Mouse (Mus musculus): ENCODE results near the gene Rbks. TPM values are rescaled to one million over a fixed set of nuclear protein-coding genes. Genes with fewer than 3 reads are reported as not detected.

The Rbks gene
- total RNA-seq, 1 experiment: 2.1 TPM

DNA sequence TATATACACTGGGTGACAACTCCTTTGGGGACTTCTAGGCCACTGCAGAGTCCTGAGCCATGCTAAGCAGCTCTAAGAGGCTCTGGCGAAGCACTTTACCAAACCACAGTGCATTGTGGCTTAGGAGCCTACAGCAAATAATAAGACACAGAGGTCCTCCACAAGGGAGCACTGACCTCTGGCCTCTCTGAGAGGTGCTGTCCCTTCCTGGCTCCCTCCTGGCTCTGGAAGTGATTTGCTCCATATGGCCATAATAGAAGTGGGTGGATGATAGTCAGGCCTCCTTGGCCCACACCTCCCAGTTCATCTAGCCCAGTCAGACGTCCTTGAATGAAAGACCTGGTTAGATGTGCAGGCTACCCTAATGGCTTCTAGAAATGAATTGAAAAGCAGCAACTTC is 109.4 kb downstream of the Rbks start:
- Histone ChIP-seq H3K9me3 (ENCODE audit: control insufficient read depth, insufficient read depth, low read depth, low read length) (no peaks in the 10 kb centered on the region), H3K9ac (ENCODE audit: insufficient read depth, low read depth, low read length, poor library complexity, severe bottlenecking) (no peak overlapping the region), H3K27ac (ENCODE audit: insufficient read depth, low read depth, low read length, poor library complexity, severe bottlenecking) (no peak overlapping the region), H3K4me1 (ENCODE audit: control insufficient read depth in 2 of 2, insufficient read depth in 2 of 2, low read length in 2 of 2, poor library complexity in 1 of 2) (no peaks in the 10 kb centered on the region), H3K4me3 (ENCODE audit: insufficient read depth in 1 of 2, low read depth in 1 of 2, low read length in 2 of 2, poor library complexity in 1 of 2, severe bottlenecking in 1 of 2) (no peak overlapping the region), H3K36me3 (ENCODE audit: control insufficient read depth, insufficient read depth, low read length, poor library complexity, severe bottlenecking) (no peaks in the 10 kb centered on the region)
- in situ Hi-C loops (cut with MboI; ENCODE audit: low sequenced_read_pairs in 2 of 2, unreplicated experiment in 2 of 2): loop anchor here in 1 of 2 experiments (25.0 kb wide), 1 partner anchor 599 kb away; no protein-coding TSS in a partner anchor
- no peak for DNase-seq (ENCODE audit: low read depth, low spot score)
- TF ChIP-seq MAFK (IDR thresholded peaks at IDR 0.05; ENCODE audit: insufficient read depth, low read depth, low read length) (no peak), CHD2 (IDR thresholded peaks at IDR 0.05; ENCODE audit: low read depth, low read length) (no peak), ZC3H11A (IDR thresholded peaks at IDR 0.05; ENCODE audit: borderline replicate concordance, low read depth, low read length) (no peak), ZNF384 (IDR thresholded peaks at IDR 0.05; ENCODE audit: low read depth, low read length) (no peak), HCFC1 (IDR thresholded peaks at IDR 0.05; ENCODE audit: borderline replicate concordance, insufficient read depth, low read length) (no peak)

DNA sequence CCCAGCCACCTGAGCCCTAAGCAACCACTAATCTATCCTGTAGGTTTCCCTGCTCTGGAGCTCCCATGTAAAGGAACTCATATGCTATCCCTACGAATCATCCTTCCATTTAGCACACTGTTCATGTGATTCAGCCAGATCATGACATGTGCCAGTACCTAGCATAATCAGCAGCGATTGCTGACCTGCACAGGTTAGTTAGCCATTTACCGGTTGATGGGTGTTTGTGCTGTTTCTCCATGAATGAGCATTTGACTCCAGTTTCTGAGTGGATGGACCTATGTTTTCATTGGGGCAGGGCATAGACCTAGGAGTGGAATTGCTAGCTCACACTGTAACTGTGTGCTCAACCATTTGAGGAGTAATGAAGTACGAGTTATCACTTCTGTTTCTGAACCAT is 111.9 kb downstream of the Rbks start:
- in situ Hi-C loops (cut with MboI; ENCODE audit: low sequenced_read_pairs in 2 of 2, unreplicated experiment in 2 of 2): loop anchor here in 1 of 2 experiments (25.0 kb wide), 1 partner anchor 602 kb away; no protein-coding TSS in a partner anchor

DNA sequence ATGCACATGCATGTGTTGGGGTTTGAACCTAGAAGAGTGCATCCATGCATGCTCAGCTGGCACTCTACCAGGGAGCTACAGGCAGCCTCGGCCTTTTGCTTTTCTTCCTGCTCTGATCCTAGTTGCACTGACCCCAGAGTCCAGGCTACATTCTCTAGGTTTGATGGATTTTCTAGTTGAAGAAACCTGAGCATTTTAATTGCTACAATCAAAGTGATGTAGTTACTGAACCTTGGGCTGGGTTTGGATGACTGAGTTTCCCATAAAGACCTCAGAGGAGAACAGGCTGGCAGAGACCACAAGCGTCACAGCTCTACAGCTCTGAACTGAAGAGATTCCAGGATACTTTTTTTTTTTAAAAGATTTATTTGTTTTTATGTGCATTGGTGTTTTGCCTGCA is 114.2 kb downstream of the Rbks start:
- TF ChIP-seq HCFC1 (IDR thresholded peaks at IDR 0.05; ENCODE audit: borderline replicate concordance, insufficient read depth, low read length) (no peak), ZNF384 (IDR thresholded peaks at IDR 0.05; ENCODE audit: low read depth, low read length) (no peak), MAFK (IDR thresholded peaks at IDR 0.05; ENCODE audit: insufficient read depth, low read depth, low read length) (no peak), CHD2 (IDR thresholded peaks at IDR 0.05; ENCODE audit: low read depth, low read length) (no peak), ZC3H11A (IDR thresholded peaks at IDR 0.05; ENCODE audit: borderline replicate concordance, low read depth, low read length) (no peak)
- H3K9me3 ChIP-seq (ENCODE audit: control insufficient read depth, insufficient read depth, low read depth, low read length): no peaks in the 10 kb centered on the region
- H3K9ac ChIP-seq (ENCODE audit: insufficient read depth, low read depth, low read length, poor library complexity, severe bottlenecking): no peak overlapping the region
- H3K27ac ChIP-seq (ENCODE audit: insufficient read depth, low read depth, low read length, poor library complexity, severe bottlenecking): no peak overlapping the region
- no peaks in the 10 kb centered on the region for H3K36me3 ChIP-seq (ENCODE audit: control insufficient read depth, insufficient read depth, low read length, poor library complexity, severe bottlenecking)
- in situ Hi-C loops (cut with MboI; ENCODE audit: low sequenced_read_pairs in 2 of 2, unreplicated experiment in 2 of 2): loop anchor here in 1 of 2 experiments (25.0 kb wide), 1 partner anchor 604 kb away; no protein-coding TSS in a partner anchor
- H3K4me3 ChIP-seq (ENCODE audit: insufficient read depth in 1 of 2, low read depth in 1 of 2, low read length in 2 of 2, poor library complexity in 1 of 2, severe bottlenecking in 1 of 2): no peak overlapping the region
- H3K4me1 ChIP-seq (ENCODE audit: control insufficient read depth in 2 of 2, insufficient read depth in 2 of 2, low read length in 2 of 2, poor library complexity in 1 of 2): no peaks in the 10 kb centered on the region
- DNase-seq (ENCODE audit: low read depth, low spot score): no peak

More for the DNA sequence above, 111.9 kb downstream of the Rbks start:
- Histone ChIP-seq H3K4me1 (ENCODE audit: control insufficient read depth in 2 of 2, insufficient read depth in 2 of 2, low read length in 2 of 2, poor library complexity in 1 of 2) (no peaks in the 10 kb centered on the region), H3K36me3 (ENCODE audit: control insufficient read depth, insufficient read depth, low read length, poor library complexity, severe bottlenecking) (no peaks in the 10 kb centered on the region), H3K4me3 (ENCODE audit: insufficient read depth in 1 of 2, low read depth in 1 of 2, low read length in 2 of 2, poor library complexity in 1 of 2, severe bottlenecking in 1 of 2) (no peak overlapping the region), H3K27ac (ENCODE audit: insufficient read depth, low read depth, low read length, poor library complexity, severe bottlenecking) (no peak overlapping the region), H3K9ac (ENCODE audit: insufficient read depth, low read depth, low read length, poor library complexity, severe bottlenecking) (no peak overlapping the region), H3K9me3 (ENCODE audit: control insufficient read depth, insufficient read depth, low read depth, low read length) (no peaks in the 10 kb centered on the region)
- TF ChIP-seq CHD2 (IDR thresholded peaks at IDR 0.05; ENCODE audit: low read depth, low read length): no peak
- TF ChIP-seq ZNF384 (IDR thresholded peaks at IDR 0.05; ENCODE audit: low read depth, low read length): no peak
- TF ChIP-seq ZC3H11A (IDR thresholded peaks at IDR 0.05; ENCODE audit: borderline replicate concordance, low read depth, low read length): no peak
- no peak for TF ChIP-seq MAFK (IDR thresholded peaks at IDR 0.05; ENCODE audit: insufficient read depth, low read depth, low read length)
- TF ChIP-seq HCFC1 (IDR thresholded peaks at IDR 0.05; ENCODE audit: borderline replicate concordance, insufficient read depth, low read length): no peak
- DNase-seq (ENCODE audit: low read depth, low spot score): no peak

DNA sequence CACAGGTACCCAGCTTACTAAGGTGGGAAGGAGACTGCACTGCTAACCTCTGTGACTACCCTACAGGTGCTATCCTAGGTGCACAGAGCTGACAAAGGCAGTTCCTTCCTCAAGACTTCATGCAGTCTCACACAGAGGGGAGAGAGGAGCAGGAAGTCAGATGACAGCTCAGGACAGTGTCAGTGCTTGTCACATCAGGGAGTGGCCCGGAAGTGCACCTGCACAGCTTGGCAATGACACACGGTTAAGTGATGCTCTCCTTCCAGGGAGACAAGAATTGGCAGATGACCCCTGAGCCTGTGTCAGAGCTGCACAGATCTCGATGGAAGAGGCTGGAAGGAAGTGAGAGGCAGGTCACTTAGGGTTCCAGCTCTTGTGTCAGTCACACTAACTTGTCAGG is 115.5 kb downstream of the Rbks start:
- no peaks in the 10 kb centered on the region for H3K9me3 ChIP-seq (ENCODE audit: control insufficient read depth, insufficient read depth, low read depth, low read length)
- TF ChIP-seq CHD2 (IDR thresholded peaks at IDR 0.05; ENCODE audit: low read depth, low read length) (no peak), ZNF384 (IDR thresholded peaks at IDR 0.05; ENCODE audit: low read depth, low read length) (no peak), HCFC1 (IDR thresholded peaks at IDR 0.05; ENCODE audit: borderline replicate concordance, insufficient read depth, low read length) (no peak), ZC3H11A (IDR thresholded peaks at IDR 0.05; ENCODE audit: borderline replicate concordance, low read depth, low read length) (no peak), MAFK (IDR thresholded peaks at IDR 0.05; ENCODE audit: insufficient read depth, low read depth, low read length) (no peak)
- no peak overlapping the region for H3K9ac ChIP-seq (ENCODE audit: insufficient read depth, low read depth, low read length, poor library complexity, severe bottlenecking)
- no peak overlapping the region for H3K4me3 ChIP-seq (ENCODE audit: insufficient read depth in 1 of 2, low read depth in 1 of 2, low read length in 2 of 2, poor library complexity in 1 of 2, severe bottlenecking in 1 of 2)
- in situ Hi-C loops (cut with MboI; ENCODE audit: low sequenced_read_pairs in 2 of 2, unreplicated experiment in 2 of 2): loop anchor here in 1 of 2 experiments (25.0 kb wide), 1 partner anchor 605 kb away; no protein-coding TSS in a partner anchor
- DNase-seq (ENCODE audit: low read depth, low spot score): no peak
- no peaks in the 10 kb centered on the region for H3K36me3 ChIP-seq (ENCODE audit: control insufficient read depth, insufficient read depth, low read length, poor library complexity, severe bottlenecking)
- no peaks in the 10 kb centered on the region for H3K4me1 ChIP-seq (ENCODE audit: control insufficient read depth in 2 of 2, insufficient read depth in 2 of 2, low read length in 2 of 2, poor library complexity in 1 of 2)
- H3K27ac ChIP-seq (ENCODE audit: insufficient read depth, low read depth, low read length, poor library complexity, severe bottlenecking): no peak overlapping the region
